Mouse (Mus musculus) gastrocnemius, adult 18-20 months (tissue): ENCODE data around the gene Rtn1. TPM values are rescaled to one million over a fixed set of nuclear protein-coding genes. Genes with fewer than 3 reads are reported as not detected.
A peak's percentile ranks its signal among the peaks of the same experiment; 100 is the strongest.

Experiments used
- DNase-seq: peaks from one replicate; pipeline ENCODE4 v3.0.0; 2021; ENCODE audit warnings: low spot score
- total RNA-seq, 2 experiments: library from RNA; stranded (reverse); gene quantifications; 2 replicates each; pipeline ENCODE4 v1.2.3; 2021

Rtn1 gene
- total RNA-seq, 2 experiments from 2014 or later, result 1.9 to 2.3 TPM

DNA sequence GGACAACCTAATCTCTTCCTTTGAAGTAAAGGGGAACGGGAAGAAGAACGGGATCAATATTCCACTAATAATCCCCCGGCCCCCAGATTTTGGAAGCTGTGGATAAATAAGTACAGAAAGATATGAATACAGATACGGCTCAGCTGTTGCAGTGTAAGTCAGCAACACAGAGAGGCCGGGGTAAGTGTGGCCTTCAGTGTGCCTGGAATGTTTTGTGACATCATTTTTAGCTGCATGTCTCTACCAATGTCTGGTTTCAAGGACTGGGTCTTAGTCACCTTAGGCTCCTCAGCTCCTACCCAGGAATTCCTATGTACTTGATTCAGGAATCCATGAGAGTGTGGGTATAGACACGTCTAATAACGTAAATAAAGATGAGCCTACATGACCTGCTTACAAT is 124.3 kb downstream of the Rtn1 start:
- no peak for DNase-seq

GRCm38 (mm10) chr12:72279129-72279875 is 129.6 kb downstream of the Rtn1 start:
- no peak for DNase-seq

- peak; percentile 66 for DNase-seq
Measured at GRCm38 (mm10) chr12:72273721-72274414, 135.0 kb downstream of the Rtn1 start.

GRCm38 (mm10) chr12:72267614-72268013 is 141.2 kb downstream of the Rtn1 start:
- DNase-seq, result no peak

- DNase-seq, result no peak
Measured at GRCm38 (mm10) chr12:72265261-72266228, 143.3 kb downstream of the Rtn1 start.

DNA sequence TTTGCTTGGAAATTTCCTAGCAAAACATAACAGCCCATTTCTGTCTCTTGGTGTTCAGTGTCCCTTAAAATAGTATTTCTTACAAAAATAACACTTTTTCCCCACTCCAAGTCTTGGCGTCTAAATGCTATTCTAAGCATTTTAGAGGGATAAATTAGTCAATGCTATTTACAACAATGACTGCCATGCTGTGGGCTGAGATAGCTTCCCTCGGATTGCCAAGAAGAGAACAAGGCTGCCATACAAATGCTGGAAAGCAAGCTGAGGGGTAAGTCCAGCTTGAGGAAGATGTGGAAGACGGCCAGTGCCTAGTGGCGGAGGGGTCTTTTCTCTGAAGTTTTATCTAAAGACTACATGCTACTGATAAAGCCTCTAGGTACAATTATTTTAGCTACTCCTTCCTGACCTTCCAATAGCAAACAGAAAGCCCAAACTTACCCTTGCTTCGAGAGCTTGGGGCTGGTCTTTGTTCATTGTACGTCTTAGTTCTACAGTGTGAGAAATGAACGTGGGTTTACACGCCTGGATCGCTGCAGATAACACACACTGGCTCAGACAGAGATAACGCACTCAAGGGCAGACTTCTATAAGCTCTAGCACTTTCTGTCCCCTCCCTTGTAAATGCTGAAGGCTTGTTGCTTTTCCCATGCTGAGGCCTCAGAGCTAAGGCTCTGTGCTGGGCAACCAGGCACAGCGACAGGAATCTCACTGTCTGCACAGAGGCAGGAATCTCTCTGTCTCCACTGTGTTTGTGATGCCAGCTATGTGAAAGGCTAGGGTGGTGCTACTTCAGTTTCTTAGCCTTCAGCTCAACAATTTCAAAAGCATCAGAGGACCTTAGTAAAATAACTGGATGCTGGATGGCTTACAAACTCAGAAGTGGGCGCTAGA is 145.4 kb downstream of the Rtn1 start:
- DNase-seq, result no peak

DNA sequence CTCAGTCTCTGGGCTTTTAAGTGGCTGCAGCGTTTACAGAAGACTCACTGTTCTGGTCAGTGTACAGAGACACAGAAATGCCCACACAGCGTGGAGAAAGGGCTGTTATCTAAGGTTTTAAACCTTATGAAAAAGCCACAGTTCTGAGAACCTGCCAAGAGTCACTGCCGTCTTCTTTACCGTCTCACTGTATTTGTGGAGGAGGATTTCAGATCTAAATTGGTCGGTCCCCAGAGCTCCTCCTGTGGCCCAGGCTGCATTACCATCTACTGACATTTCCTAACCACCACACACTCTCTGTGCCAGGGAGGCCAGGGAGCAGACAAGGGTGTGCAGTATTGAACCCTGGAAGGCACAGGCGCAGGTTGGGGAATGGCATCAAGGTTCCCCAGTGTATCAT is 151.9 kb downstream of the Rtn1 start:
- no peak for DNase-seq

GRCm38 (mm10) chr12:72253040-72253439 is 155.8 kb downstream of the Rtn1 start:
- DNase-seq, result no peak

DNA sequence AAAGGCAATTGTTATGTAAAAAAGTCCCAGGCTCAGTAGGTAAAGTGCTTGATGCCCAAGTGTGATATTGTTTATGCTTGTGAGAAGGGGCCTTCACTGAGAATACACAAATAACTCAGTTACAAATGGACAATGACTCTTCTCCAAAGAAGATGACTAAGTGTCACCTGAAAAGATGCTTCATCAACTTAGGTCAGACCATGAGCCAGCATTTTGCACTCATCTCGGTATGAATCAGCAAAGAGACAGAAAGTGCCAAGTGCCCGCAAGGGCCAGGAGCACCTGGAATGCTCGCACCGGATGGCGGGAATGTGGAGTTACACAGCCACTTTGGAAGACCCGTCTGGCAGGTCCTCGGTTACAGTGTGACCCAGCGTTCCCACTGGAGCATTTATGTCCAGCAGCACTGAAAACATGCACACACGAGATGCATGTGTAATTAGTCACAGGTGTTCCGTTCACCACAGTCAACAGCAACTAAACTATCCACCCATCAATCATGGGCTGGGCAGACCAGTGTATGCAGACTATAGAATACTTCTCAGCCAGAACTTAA is 156.9 kb downstream of the Rtn1 start:
- DNase-seq, result no peak

- no peak for DNase-seq
Measured at GRCm38 (mm10) chr12:72244951-72245350, 163.9 kb downstream of the Rtn1 start.

DNA sequence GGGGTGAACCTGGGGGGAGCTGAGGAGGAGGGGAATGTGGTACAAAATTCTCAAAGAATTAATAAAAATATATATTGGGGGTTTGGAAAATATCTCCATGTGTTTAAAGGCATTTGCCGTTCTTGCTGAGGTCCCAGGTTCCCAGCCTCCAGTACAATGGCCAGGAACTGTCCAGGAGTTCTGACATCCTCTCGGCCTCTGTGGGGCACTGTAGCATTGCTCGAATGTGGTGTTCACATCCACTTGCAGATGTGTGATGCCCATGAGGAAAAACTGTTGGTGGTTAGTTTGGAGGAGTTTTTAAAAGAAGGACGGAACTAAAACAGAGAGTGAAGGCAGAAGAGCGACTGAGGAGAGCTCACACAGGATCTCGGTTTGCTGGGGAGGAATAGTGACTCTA is 166.0 kb downstream of the Rtn1 start:
- no peak for DNase-seq

DNA sequence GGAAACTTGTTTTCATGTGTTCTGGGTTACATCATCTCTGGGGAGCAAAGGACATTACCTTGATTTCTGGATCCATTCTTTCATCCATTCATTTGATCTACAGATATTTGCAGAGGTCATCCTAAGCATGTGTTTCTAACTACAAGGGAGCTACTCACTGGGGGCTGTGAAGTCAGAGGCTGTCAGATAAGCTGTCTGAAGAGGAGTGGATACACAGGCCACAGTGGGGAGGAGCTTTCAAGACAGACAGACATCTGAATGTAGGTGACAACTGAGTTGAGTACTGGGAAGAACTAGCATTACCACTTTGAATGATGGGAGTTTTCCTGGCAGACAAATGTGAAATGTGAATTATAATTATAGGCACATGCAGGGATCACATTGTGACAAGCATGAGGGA is 168.3 kb downstream of the Rtn1 start:
- DNase-seq, result no peak

DNA sequence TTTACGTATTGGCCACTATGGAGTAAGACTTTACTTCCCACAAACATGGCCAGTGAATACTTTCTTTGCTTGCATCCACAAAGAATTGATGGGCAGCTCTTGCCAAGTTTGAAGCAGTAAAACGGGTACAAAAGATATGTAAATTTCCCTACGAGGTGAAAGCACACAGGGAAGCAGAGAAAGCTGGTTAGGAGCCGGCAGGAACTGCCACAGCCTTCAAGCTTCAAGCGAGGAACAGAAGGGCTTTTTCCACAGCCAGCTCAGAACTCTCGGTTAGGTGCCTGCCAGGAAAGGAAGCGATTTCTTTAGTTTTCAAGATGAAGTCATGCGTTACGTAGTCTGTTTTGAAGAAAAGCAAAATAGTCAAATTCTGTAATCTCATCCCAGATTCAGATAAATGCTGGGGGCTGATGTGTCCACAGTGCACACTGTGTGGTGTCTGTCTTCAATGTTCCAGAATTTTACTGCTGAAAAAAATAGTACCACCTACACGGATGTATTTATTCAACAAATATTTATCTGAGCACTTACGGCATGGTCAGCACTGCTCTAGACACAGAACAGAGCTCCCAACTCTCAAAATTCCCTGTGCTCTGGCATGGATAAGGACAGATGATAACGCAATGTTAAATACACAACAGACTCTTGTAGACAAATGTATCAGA is 169.5 kb downstream of the Rtn1 start:
- DNase-seq, result no peak

GRCm38 (mm10) chr12:72237251-72237650 is 171.6 kb downstream of the Rtn1 start:
- DNase-seq, result no peak

DNA sequence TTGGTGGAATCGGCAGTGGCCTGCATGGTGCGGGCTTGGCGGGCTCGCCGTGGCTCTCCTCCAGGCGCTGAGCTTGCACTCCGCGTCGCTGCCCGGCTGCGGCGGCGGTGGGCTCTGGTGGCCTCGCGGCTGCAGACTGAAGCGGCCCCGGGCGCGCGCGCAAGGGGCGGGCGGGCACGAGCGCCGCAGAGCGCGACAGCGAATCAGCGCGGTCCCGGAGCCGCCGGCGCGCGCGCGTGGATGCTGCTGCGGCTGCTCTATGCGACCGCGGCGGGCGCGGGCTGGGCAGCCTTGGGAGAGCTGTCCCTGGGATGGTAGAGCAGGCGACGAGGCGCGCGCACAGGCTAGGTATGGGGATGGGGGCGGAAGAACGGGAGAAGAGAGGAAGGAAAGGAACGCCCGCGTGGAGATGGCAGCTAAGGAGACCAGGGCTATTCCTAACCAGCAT is 172.3 kb downstream of the Rtn1 start:
- DNase-seq, result peak; percentile 14

DNA sequence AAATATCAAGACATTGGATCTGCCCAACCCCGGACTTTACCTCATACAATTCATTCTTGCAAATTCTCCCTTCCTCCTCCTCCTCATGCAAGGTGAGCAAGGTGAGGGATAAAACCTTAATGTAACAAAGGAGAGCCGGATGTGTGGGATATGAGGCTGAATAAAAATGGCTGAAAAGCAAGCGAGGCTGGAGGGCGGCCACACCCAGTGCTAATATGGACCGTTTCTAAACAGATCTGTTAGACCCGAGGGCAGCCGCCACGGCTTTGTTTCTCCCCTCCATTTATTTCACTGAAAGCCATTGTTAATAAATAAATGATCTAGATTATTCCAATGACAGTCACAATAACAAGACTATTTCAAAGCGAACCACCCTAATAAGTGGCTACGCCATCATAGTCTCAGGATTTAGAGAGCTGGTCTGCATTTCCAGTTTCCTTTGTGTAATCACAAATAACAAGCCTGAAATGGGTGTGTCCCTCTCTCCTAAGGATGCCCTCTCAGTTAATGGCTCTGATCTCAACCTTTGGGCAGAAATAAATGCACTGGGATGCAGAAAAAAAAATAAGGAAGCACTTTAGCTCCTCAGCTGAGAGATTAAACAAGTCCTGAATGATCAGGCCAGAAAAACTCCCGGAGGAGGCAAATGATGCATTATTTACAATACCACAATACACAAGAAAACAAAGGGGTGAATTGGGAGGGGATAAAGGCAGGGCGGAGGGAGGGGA is 173.1 kb downstream of the Rtn1 start:
- DNase-seq, result no peak

- no peak for DNase-seq
Measured at GRCm38 (mm10) chr12:72234966-72235365, 173.9 kb downstream of the Rtn1 start.

GRCm38 (mm10) chr12:72234151-72234550 is 174.7 kb downstream of the Rtn1 start:
- no peak for DNase-seq
